Mouse (Mus musculus) monocyte, adult 5-6 weeks (primary cell): ENCODE data around the gene Extl2. TPM values are rescaled to one million over a fixed set of nuclear protein-coding genes. Genes with fewer than 3 reads are reported as not detected.

Experiments used
- ATAC-seq: fragments of 153-309, 156-312 bp; replicated peaks from 2 replicates; pipeline ENCODE4 v1.8.0; 2017; ENCODE audit warnings: mild to moderate bottlenecking; ENCODE audit not compliant: low TSS enrichment, insufficient number of reproducible peaks, severe bottlenecking, poor library complexity, low FRiP score
- total RNA-seq: library from RNA; stranded (forward); fragments of 200-1000, 200-491, 200-594 nt; gene quantifications from 3 replicates; pipeline ENCODE4 v1.2.3, GENCODE M21; 2017

Extl2 gene
- total RNA-seq, 1 experiment from 2014 or later, result 6.3 TPM

- ATAC-seq, result no peak
Measured at GRCm38 (mm10) chr3:116060320-116060719, 53.1 kb downstream of the Extl2 start.

DNA sequence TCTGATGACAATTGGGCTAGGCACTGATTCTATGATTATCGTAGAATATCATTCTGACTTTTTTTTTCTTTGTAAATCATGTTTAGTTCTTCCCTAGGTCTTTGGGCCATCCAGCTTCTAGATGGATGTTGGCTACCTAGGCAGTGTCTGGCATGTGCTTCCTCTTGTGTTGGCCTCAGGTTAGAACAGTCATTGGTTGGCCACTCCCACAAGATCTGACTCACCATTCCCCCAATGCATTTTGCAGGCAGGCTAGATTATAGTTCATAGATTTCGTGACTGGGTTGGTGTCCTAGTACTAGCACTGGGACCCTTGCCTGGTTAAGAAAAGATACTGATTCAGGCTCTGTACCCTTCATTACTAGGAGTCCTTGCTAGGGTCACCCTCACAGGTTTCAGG, 54.9 kb downstream of the Extl2 start:
- ATAC-seq, result no peak

GRCm38 (mm10) chr3:116072584-116072983, 65.3 kb downstream of the Extl2 start:
- ATAC-seq, result no peak

DNA sequence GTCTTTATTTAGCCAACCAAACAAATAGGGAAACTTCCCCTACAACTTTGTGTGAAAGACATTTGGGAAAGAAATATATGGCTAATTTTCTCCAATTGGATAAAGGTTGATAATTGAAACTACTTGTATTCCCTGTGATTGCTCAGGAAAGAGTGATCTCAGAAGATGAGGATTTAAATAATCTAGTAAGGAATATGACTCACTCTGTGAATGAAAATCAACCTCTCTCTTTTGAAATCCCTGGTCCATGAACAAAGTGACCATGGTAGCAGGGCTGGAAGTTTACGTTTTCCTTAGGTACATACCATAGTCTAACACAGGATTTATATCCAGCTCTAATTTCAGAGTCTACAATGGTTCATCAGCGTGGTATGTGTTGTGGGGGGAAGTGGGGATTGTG, 69.5 kb downstream of the Extl2 start:
- ATAC-seq, result no peak

DNA sequence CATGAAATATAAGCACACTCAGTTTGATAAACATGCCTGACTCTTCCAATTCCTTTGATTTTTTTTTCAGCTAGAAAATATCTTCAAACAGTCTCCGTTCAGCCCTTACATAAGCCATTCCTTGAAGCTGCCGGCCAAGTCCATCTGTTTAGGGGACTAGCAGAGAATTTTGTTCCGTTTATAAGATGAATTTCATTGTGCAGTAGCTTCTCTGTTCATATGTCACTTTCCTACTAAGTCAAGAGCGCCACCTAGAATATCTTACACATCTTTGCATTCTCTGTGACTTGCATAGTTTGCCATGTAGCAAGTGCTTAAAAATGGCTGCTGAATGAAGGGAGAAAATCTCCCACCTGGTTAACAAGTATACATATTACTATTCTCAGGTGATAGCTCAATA, 71.2 kb downstream of the Extl2 start:
- ATAC-seq, result no peak

Other genes with a start within 250 kb of the Extl2 start
- gene Dph5, start 119.6 kb upstream of the Extl2 start, total RNA-seq, result 29.4 to 35.9 TPM (median 30.0 TPM) in 3 replicates
- gene Slc30a7, start 56 bp upstream of the Extl2 start, total RNA-seq, result 40.1 to 60.1 TPM (median 48.5 TPM) in 3 replicates
- gene Vcam1, start 122.2 kb downstream of the Extl2 start, total RNA-seq, result not detected in 3 replicates
- gene Gpr88, start 246.0 kb downstream of the Extl2 start, total RNA-seq, result not detected in 3 replicates